In the genomic region with DNA sequence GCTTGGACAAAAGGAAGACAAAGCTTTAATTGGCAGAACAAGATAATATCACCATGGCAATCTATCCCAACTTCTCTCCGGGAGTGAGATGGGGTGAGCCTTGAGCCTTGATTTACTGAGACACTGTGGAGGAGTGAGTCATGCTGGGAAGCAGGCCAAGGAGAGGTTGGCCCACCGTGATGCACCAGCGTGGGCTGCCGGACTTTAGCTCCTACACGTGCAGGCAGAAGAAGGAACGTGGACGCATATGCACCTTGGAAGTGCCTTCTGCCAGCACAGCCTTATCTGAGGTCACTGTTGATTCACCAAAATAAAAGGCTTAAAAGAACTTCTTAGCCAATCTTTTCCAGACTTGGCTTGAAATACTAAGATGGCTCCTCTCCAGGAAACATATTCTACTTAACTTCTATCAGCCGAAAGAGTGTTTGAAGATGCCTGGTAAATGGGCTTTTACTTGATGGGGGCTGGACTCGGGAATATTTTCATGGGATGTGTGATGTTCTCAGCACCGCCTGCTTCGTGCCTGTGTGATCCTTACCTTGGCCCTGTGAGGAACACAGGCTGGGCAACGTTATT, we compare ENCODE assay signal across 10 mouse cellular contexts.
DNase-seq lines count a peak whose midpoint lies in the region; ATAC-seq lines count a peak whose summit lies in the region.
"Had no signal": no experiment of that assay in that cellular context is flagged by ENCODE, and none has a peak within 500 bp of the region (broad histone marks: within the 10 kb centered on the region; RNA-seq: fewer than 3 reads in every experiment).

No protein-coding gene starts in this region.

- DNase-seq in cerebellum, adult 18-20 months = peak; percentile 58 to 61
- DNase-seq in cerebellum, postnatal 4 days (ENCODE audit: low spot score in 2 of 2) = no peak
- DNase-seq in left cerebral cortex, adult 18-20 months (ENCODE audit: low spot score in 2 of 2) = peak; percentile 42 to 45
- no peak for DNase-seq in left cerebral cortex, adult 11 months (ENCODE audit: low spot score)
- peak; percentile 64 to 79 for DNase-seq in cerebellum, postnatal 25 days
- DNase-seq in ovary, postnatal 36 days (ENCODE audit: low spot score) = peak; percentile 62
- no peak for DNase-seq in embryo, embryonic 11 days

- ATAC-seq in megakaryocyte progenitor cell, adult 5-6 weeks (replicated peaks; ENCODE audit: poor library complexity) = no peak
- ATAC-seq: forebrain, embryonic 15.5 days; hindbrain, embryonic 16.5 days had no signal

Comparison
In these comparisons a context has a peak if more than half of its experiments do, and no peak if none do; other contexts are left out.
1. DNase-seq: peak in cerebellum, adult 18-20 months (2 of 2), left cerebral cortex, adult 18-20 months (2 of 2), cerebellum, postnatal 25 days (2 of 2) and ovary, postnatal 36 days (single experiment); none in cerebellum, postnatal 4 days (0 of 2), left cerebral cortex, adult 11 months (single experiment) and embryo, embryonic 11 days (single experiment).